Mouse (Mus musculus) kidney, adult 8-10 months (tissue): Measurements from ENCODE around the gene Ulk1.
"Not testable (repeated sequence)": the region's sequence is repeated elsewhere in the genome, so short reads cannot be mapped to it uniquely, and the experiment has no call there.

Experiments used
- DNase-seq, 2 experiments: peaks; one replicate each; pipeline ENCODE4 v3.0.0; 2022

The Ulk1 gene

DNA sequence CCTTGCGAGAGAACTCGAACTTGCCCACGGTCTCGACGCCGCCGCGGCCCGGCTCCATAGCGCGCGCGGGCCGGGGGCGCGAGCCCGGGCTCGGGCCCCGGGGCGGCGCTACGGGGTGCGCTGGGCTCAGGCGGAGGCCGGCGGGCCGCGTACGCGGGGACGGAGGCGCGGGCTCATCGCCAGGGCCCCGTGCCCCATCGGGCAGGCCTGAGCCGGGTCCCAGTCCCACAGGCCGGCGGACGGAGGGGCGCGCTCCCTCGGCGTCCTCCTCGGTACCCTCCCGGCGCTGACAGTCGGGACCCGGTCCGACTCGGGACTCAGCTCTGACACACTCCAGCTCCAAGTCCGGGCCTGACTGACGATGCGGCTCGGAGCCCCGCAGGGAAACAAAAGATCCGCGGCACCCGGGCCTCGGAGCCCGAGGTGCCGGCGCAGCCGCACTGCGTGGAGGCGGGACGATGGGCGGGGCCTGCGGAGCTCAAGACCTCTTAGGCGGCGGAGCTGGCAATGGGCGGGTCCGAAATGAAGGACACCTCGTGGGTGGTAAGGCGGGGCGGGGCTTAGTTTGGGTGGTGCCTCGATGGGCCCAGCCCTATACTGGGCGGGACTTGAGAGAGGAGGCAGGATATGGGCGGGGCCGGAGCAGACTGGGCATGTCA lies at the start of gene Ulk1:
Gene Ulk1 (minus strand): TSS at position 431 of the 659 bp plus-strand sequence.
- peak; percentile 100 for DNase-seq

DNA sequence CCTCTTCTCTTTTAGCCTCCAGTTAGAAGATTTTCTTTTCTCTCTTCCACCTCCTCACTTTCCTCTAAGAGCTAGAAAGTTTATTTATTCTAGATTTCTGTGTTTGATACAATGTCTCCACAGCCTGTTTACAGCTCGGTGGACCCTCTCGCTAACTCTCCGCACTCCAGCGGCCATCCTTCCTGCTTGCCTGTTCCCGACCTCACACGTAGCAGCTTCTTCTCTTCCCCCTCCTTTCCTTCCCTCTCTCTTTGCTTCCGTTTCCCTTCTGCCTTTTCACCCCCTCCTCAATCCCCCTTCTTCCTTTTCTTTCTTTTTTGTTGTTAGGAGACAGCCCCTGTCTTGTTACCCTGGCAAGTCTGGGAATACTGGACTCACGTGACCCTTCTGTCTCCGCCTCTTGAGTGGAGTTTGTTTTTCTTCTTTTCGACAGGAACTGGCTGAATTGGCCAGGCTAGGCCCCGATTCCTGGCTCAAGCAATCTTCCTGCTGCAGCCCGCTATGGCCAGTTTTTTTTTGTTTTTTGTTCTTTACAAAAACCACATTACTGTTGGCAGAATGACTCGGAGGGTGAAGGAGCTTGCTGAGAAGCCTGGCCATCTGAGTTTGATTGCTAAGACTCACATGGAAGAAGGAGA lies 49.2 kb upstream of the Ulk1 start:
- peak; percentile 67 to 78 for DNase-seq

DNA sequence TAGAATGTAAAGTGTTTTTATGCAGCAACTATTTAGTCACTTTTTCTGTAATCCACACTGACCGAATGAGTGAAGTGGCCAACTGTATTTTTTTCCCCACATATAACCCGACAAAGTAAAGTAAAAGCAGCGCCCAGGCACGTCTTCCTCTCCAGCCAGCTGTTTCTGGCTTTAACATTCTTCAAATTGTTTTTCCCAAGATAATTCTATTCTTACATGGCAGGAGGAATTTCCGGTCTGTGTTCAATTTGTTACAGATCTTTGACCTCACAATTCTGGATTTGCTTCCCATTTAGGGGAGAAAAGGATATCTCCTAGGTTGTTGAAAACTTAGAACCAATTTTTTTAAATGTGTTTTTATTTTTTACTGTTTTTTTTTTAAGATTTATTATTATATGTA lies 47.2 kb upstream of the Ulk1 start:
- DNase-seq = peak in 1 of 2 experiments; percentile 45

DNA sequence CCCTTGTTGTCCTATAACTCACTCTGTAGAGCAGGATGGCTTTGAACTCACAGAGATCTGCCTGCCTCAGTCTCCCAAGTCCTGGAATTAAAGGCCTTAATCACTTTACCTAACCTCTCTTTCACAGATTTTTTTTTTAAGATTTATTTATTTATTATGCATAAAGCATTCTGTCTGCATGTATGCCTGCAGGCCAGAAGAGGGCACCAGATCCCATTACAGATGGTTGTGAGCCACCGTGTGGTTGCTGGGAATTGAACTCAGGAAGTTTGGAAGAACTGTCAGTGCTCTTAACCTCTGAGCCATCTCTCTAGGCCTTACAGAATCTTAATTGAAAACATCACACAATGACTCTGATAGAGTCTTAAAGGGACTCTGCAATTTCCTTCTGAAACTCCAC lies 43.1 kb upstream of the Ulk1 start:
- no peak for DNase-seq

GRCm38 (mm10) chr5:110841046-110841862 lies 31.4 kb upstream of the Ulk1 start:
- no peak for DNase-seq

- DNase-seq = peak; percentile 34 to 64
These were observed 30.6 kb upstream of the Ulk1 start for GRCm38 (mm10) chr5:110840465-110840864.

GRCm38 (mm10) chr5:110839678-110840365 lies 29.9 kb upstream of the Ulk1 start, which contains the start of the genes Hscb and Chek2:
Hscb (minus strand) TSS chr5:110839777.
Chek2 (plus strand) TSS chr5:110839979.
- DNase-seq = peak; percentile 99

DNA sequence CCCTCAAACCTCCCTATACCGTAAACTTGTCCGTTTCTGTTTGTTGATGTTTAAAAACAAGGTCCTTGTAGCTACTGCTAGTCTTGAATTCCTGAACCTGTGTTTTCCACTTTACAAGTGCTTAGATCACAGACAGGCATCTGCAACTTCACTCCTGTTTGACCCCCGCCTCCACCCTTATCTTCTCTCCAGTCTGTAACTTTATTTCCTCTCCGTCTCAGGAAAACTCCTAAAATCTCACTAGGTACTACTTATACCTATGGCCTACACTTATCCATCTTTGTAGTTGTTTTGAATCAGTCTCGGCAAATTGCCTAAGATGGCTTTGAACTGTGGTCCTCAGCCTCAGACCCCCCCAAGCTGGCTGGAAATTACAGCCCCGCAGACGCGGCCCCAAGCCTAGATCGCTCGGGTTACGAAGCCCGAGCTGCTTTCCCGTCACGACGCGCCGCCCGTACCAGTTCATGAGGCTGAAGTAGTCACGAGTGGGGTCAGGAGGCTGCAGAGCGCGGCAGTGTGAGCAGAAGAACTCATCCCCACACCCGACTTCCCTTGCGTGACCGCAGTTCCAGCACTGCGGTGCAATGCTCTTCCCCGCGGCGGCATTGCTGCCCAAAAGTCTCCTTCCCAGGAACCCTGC lies 29.3 kb upstream of the Ulk1 start:
- DNase-seq = no peak

GRCm38 (mm10) chr5:110838016-110838415 lies 28.1 kb upstream of the Ulk1 start:
- not testable (repeated sequence) for DNase-seq

GRCm38 (mm10) chr5:110835959-110836358 lies 26.1 kb upstream of the Ulk1 start:
- peak in 1 of 2 experiments; percentile 49 for DNase-seq

GRCm38 (mm10) chr5:110831036-110831720 lies 21.3 kb upstream of the Ulk1 start:
- DNase-seq = no peak

DNA sequence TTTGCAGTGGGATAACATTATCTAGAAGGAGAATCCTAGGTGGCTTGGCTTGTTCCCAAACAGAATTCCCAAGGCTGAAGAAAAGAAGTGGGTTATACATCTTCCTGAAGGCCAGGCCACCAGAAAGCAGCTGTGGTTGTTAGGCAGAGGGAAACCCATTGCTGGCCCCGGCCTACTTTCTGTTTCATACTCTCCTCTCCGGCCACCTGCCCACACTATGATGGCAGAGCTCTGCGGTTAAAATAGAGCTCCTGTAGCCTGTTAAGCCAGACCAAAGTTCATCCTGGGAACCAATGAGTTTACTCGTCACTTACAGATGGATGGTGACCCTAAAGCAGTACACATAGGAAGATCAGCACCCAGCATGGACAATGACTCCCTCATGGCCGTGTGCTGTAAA lies 17.7 kb upstream of the Ulk1 start:
- no peak for DNase-seq

- DNase-seq = peak; percentile 51 to 76
These were observed 17.0 kb upstream of the Ulk1 start for GRCm38 (mm10) chr5:110826781-110827495.

DNA sequence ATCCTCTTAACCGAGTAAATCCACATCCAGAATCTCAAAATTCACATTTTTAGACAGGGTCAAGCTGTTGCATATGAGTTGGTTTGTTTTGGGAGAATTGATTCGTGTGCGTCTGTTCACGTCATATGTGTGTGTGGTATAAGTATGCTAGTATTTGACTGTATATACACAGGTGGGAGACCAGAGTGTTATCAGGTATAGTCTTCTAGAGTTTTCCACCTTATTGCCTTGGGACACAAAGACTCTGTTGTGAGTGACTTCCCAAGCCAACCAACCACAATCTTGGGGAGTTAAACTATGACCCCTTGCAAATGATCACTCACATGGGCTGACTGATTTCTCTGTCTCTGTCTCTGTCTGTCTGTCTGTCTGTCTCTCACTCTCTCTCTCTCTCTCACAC lies 14.5 kb upstream of the Ulk1 start:
- no peak for DNase-seq

DNA sequence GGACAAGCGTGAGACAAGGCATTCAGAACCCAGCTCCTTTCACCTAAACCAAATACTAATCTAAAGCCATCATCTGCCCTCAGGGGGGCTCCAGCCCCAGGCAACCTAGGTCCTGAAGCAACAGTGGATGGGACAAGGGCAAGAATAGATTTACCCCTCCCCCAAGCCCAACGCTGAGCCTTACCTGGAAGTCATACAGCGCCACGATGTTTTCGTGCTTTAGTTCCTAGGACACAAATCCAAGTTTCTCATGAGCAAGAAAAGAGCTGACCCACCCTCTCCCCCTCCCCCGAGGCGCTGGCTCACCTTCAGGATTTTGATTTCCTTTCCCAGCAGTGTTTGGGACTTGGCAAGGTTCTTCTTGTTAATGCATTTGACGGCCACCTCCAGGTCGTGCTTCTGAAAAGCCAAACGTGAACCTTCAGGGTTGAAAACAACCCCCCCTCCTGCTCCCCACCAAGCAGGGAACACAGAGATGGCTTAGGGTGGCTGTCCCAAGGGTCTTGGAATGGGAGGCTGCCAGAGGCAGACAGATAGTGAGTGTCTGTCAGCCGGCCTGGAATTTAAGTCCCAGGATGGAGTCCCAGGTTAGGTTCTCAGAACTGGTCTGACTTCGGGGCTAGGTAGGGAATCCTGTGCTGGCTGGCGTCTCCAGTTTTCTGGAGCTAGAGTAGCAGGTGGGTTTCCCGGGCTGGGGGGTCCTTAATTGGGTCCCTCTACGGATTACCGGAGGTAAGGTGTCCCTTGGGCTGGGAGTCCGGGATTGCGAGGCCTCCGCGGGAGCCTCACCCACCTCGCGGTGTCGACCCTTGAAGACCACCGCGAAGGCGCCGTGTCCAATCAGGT lies 853 bp downstream of the Ulk1 start:
- DNase-seq = peak; percentile 43 to 44

DNA sequence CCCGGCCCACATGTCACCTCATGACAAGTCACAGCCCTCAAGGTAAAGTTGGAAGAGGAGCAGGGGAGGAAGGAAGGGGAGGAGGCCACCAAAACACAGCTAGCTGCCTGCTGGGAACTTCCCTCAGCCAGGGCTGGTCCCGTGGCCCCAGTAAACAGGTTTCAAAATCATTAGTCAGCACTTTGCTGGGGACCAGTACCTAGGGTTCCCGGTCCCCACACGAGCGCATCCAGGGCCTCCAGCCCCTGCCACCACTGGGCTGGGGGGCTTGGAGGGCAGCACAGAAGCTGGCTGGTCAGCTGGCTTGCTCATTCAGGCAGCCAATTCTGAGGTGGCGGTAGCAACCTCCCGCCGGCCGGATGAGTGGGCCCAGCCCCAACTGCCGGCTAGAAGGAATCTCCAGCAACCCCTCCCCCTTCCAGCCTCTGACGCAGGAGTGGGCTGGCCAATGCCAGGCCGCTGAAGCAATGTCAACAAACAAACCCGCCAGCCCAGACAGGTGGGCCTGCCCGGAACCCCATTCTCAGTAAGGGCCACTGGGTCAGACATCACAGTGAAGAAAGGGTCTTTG lies 1.8 kb downstream of the Ulk1 start:
- peak; percentile 90 to 91 for DNase-seq

- DNase-seq = no peak
These were observed 2.4 kb downstream of the Ulk1 start for GRCm38 (mm10) chr5:110807453-110807852.

GRCm38 (mm10) chr5:110806676-110807075 lies 3.2 kb downstream of the Ulk1 start:
- no peak for DNase-seq

- no peak for DNase-seq
These were observed 3.7 kb downstream of the Ulk1 start for GRCm38 (mm10) chr5:110806154-110806553.
